Mouse (Mus musculus): ENCODE measurements around the gene Atp9a. TPM values are rescaled to one million over a fixed set of nuclear protein-coding genes. Genes with fewer than 3 reads are reported as not detected.

The Atp9a gene
- total and polyA plus RNA-seq, 3 experiments, result not detected

GRCm38 (mm10) chr2:168640460-168640859, 101.7 kb downstream of the Atp9a start:
- no peak overlapping the region for H3K9ac ChIP-seq (ENCODE audit: control insufficient read depth, low read depth, low read length, poor library complexity, severe bottlenecking)
- no peaks in the 10 kb centered on the region for H3K27me3 ChIP-seq (ENCODE audit: control insufficient read depth in 1 of 2, insufficient read depth in 2 of 2, low read length in 2 of 2)
- H3K9me3 ChIP-seq (replicated peaks; ENCODE audit: insufficient read depth, low read length), result no peaks in the 10 kb centered on the region
- H3K36me3 ChIP-seq (ENCODE audit: control insufficient read depth in 1 of 2, insufficient read depth in 2 of 2, low read length in 2 of 2), result no peaks in the 10 kb centered on the region
- no peaks in the 10 kb centered on the region for H3K79me2 ChIP-seq (ENCODE audit: control insufficient read depth, insufficient read depth, low read length, poor library complexity)
- TF ChIP-seq CHD1 (IDR thresholded peaks at IDR 0.05; ENCODE audit: low read depth, low read length) (no peak), GABPA (IDR thresholded peaks at IDR 0.05; ENCODE audit: low read depth, low read length) (no peak), CTCF (IDR thresholded peaks at IDR 0.05 in 2 of 3, conservative IDR thresholded peaks at IDR 0.05 in 1 of 3; ENCODE audit: control insufficient read depth in 1 of 3, insufficient read depth in 1 of 3, low read depth in 2 of 3, low read length in 3 of 3, poor library complexity in 1 of 3, severe bottlenecking in 1 of 3) (no peak), ETS1 (IDR thresholded peaks at IDR 0.05; ENCODE audit: low read depth, low read length) (no peak), TCF12 (IDR thresholded peaks at IDR 0.05; ENCODE audit: low read depth, low read length) (no peak), USF2 (IDR thresholded peaks at IDR 0.05; ENCODE audit: borderline replicate concordance in 1 of 2, insufficient read depth in 1 of 2, low read depth in 1 of 2, low read length in 2 of 2) (no peak)
- no peaks in the 10 kb centered on the region for H3K4me1 ChIP-seq (ENCODE audit: control insufficient read depth in 1 of 2, insufficient read depth in 2 of 2, low read length in 2 of 2)
- no peak overlapping the region for H3K27ac ChIP-seq (ENCODE audit: control insufficient read depth, low read depth, low read length)
- no peak overlapping the region for H3K4me3 ChIP-seq (ENCODE audit: control insufficient read depth in 1 of 2, insufficient read depth in 1 of 2, low read depth in 2 of 2, low read length in 2 of 2)
- DNase-seq (ENCODE audit: low read depth, low spot score), result no peak

- Histone ChIP-seq H3K4me1 (ENCODE audit: control insufficient read depth in 1 of 2, insufficient read depth in 2 of 2, low read length in 2 of 2) (no peaks in the 10 kb centered on the region), H3K27ac (ENCODE audit: control insufficient read depth, low read depth, low read length) (no peak overlapping the region), H3K79me2 (ENCODE audit: control insufficient read depth, insufficient read depth, low read length, poor library complexity) (no peaks in the 10 kb centered on the region), H3K9me3 (replicated peaks; ENCODE audit: insufficient read depth, low read length) (no peaks in the 10 kb centered on the region), H3K27me3 (ENCODE audit: control insufficient read depth in 1 of 2, insufficient read depth in 2 of 2, low read length in 2 of 2) (no peaks in the 10 kb centered on the region), H3K9ac (ENCODE audit: control insufficient read depth, low read depth, low read length, poor library complexity, severe bottlenecking) (no peak overlapping the region), H3K4me3 (ENCODE audit: control insufficient read depth in 1 of 2, insufficient read depth in 1 of 2, low read depth in 2 of 2, low read length in 2 of 2) (no peak overlapping the region), H3K36me3 (ENCODE audit: control insufficient read depth in 1 of 2, insufficient read depth in 2 of 2, low read length in 2 of 2) (no peaks in the 10 kb centered on the region)
- TF ChIP-seq NELFE (IDR thresholded peaks at IDR 0.05; ENCODE audit: low read depth, low read length), result no peak
- DNase-seq (ENCODE audit: low read depth, low spot score), result no peak
Observed at GRCm38 (mm10) chr2:168634881-168635280, 107.3 kb downstream of the Atp9a start.

- no peaks in the 10 kb centered on the region for H3K9me3 ChIP-seq (replicated peaks; ENCODE audit: insufficient read depth, low read length)
- no peak for DNase-seq (ENCODE audit: low read depth, low spot score)
- H3K9ac ChIP-seq (ENCODE audit: control insufficient read depth, low read depth, low read length, poor library complexity, severe bottlenecking), result no peak overlapping the region
- no peaks in the 10 kb centered on the region for H3K4me1 ChIP-seq (ENCODE audit: control insufficient read depth in 1 of 2, insufficient read depth in 2 of 2, low read length in 2 of 2)
- no peak overlapping the region for H3K27ac ChIP-seq (ENCODE audit: control insufficient read depth, low read depth, low read length)
- no peaks in the 10 kb centered on the region for H3K27me3 ChIP-seq (ENCODE audit: control insufficient read depth in 1 of 2, insufficient read depth in 2 of 2, low read length in 2 of 2)
- no peak overlapping the region for H3K4me3 ChIP-seq (ENCODE audit: control insufficient read depth in 1 of 2, insufficient read depth in 1 of 2, low read depth in 2 of 2, low read length in 2 of 2)
- no peaks in the 10 kb centered on the region for H3K79me2 ChIP-seq (ENCODE audit: control insufficient read depth, insufficient read depth, low read length, poor library complexity)
- H3K36me3 ChIP-seq (ENCODE audit: control insufficient read depth in 1 of 2, insufficient read depth in 2 of 2, low read length in 2 of 2), result no peaks in the 10 kb centered on the region
- TF ChIP-seq JUND (IDR thresholded peaks at IDR 0.05; ENCODE audit: low read depth, low read length), result no peak
- no peak for TF ChIP-seq MEF2A (IDR thresholded peaks at IDR 0.05; ENCODE audit: extremely low read depth, insufficient replicate concordance, low read depth, low read length, poor library complexity, severe bottlenecking)
- no peak for TF ChIP-seq POLR2AphosphoS5 (IDR thresholded peaks at IDR 0.05; ENCODE audit: borderline replicate concordance, low read depth, low read length)
- no peak for TF ChIP-seq ZC3H11A (IDR thresholded peaks at IDR 0.05; ENCODE audit: low read depth, low read length)
- TF ChIP-seq SIN3A (IDR thresholded peaks at IDR 0.05; ENCODE audit: low read length), result no peak
Observed at GRCm38 (mm10) chr2:168633301-168633816, 108.8 kb downstream of the Atp9a start.

Measured in MEL (cell line).